Mouse (Mus musculus) kidney, postnatal 0 days (tissue): ENCODE results near the gene Brd3. TPM values are rescaled to one million over a fixed set of nuclear protein-coding genes. Genes with fewer than 3 reads are reported as not detected.
A peak's percentile ranks its signal among the peaks of the same experiment; 100 is the strongest.

Source experiments
- ATAC-seq: fragments of 200-750 bp; cut with Nextera tagmentation; replicated peaks from 2 replicates; pipeline ENCODE4 v1.8.0; 2017; ENCODE audit warnings: low read depth, moderate number of reproducible peaks, moderate TSS enrichment, moderate library complexity; ENCODE audit not compliant: low FRiP score
- DNase-seq: peaks from one replicate; pipeline ENCODE4 v3.0.0-alpha.2; 2016; ENCODE audit warnings: low spot score
- H3K27ac ChIP-seq: fragments of 300-500 bp; sonication (generic); 2 replicates; pipeline ENCODE4 v1.5.1; 2014; ENCODE audit warnings: mild to moderate bottlenecking
- H3K27me3 ChIP-seq: fragments of 300-500 bp; sonication (generic); 2 replicates; pipeline ENCODE4 v1.6.1; 2014; ENCODE audit warnings: low read length, mixed read lengths; ENCODE audit not compliant: insufficient read depth
- H3K36me3 ChIP-seq: fragments of 300-500 bp; sonication (generic); 2 replicates; pipeline ENCODE4 v1.6.1; 2014; ENCODE audit warnings: low read length, mixed read lengths; ENCODE audit not compliant: insufficient read depth
- H3K4me1 ChIP-seq: fragments of 300-500 bp; sonication (generic); replicated peaks from 2 replicates; pipeline ENCODE4 v1.6.1; 2014; ENCODE audit warnings: antibody characterized with exemption, low read length, mixed read lengths; ENCODE audit not compliant: insufficient read depth
- H3K4me2 ChIP-seq: fragments of 300-500 bp; sonication (generic); 2 replicates; pipeline ENCODE4 v1.6.1; 2014; ENCODE audit warnings: mild to moderate bottlenecking, low read length, moderate library complexity, mixed read lengths
- H3K4me3 ChIP-seq: fragments of 300-500 bp; sonication (generic); replicated peaks from 2 replicates; pipeline ENCODE4 v1.5.1; 2014; ENCODE audit warnings: low read depth, low read length
- H3K9ac ChIP-seq: fragments of 300-500 bp; sonication (generic); 2 replicates; pipeline ENCODE4 v1.6.1; 2014; ENCODE audit warnings: low read depth, low read length
- H3K9me3 ChIP-seq: fragments of 300-500 bp; sonication (generic); replicated peaks from 2 replicates; pipeline ENCODE4 v1.6.1; 2016; ENCODE audit warnings: low read length, inconsistent platforms, mixed read lengths
- CTCF ChIP-seq: IDR thresholded peaks from 2 replicates; pipeline ENCODE4 v1.5.1; 2016; ENCODE audit warnings: antibody characterized with exemption, low read depth, mild to moderate bottlenecking, moderate library complexity
- WGBS: fragments of 180-500 bp; shearing (Covaris S2); extraction: QIAGEN DNeasy Blood & Tissue Kit; methylation state at CpG from one replicate; pipeline ENCODE4 v1.1.7; 2014; 5-methylcytosine and 5-hydroxymethylcytosine counted together
- polyA plus RNA-seq: library from polyadenylated mRNA; unstranded; fragments of >200 nt; fragmentation: Nextera tagmentation; extraction: Ambion mirVana; gene quantifications from 2 replicates; pipeline ENCODE4 v1.2.1, GENCODE M21; 2015

Gene Brd3
- polyA plus RNA-seq, 1 experiment from 2014 or later, result 91.4 TPM

DNA sequence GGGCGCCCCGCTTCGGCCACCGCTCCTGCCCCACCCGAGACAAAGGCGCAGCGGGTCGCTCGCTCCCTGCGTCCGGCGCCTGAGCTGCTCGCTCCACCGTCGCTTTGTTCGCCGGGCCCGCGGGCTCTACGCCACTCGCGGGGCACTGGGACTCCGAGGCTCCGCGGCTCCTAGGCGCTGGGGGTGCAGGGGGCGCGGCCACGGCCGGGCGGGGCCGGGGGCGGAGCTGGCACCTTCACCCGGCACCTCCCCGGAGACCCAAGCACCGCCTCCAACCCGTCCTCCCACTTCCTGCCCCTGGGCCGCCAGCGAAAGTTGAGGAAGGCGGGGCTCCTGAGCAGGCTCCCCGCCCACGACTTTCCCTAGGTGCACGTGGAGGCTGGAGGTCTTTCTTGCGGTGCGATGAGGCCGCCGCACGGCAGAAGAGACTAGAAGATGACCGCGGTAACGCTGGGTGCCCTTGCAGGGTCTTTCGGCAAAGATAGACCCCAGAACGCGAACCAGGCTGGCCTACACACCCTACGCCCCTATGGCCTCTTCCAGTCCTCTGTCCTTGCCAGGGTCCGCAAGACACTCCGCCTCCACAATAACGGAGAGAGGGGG, 80.5 kb downstream of the Brd3 start, which contains the start of gene Vav2:
Vav2 (minus strand) TSS at position 179 of the 603 bp plus-strand sequence.
- Histone ChIP-seq H3K4me2 (peak within 1 kb of the TSS; percentile 87), H3K4me1 (0 out of 2 replicates have a peak, but pooled peaks cover 11% of the 10 kb centered on the region), H3K4me3 (peak within 1 kb of the TSS; percentile 77), H3K9me3 (no peaks in the 10 kb centered on the region), H3K27me3 (no peaks in the 10 kb centered on the region), H3K27ac (peak within 1 kb of the TSS; percentile 82), H3K36me3 (no peaks in the 10 kb centered on the region), H3K9ac (peak within 1 kb of the TSS; percentile 80)
- TF ChIP-seq CTCF, result peak; percentile 14; the same call in 1 of the 2 replicates
- peak; percentile 98 for DNase-seq
- WGBS, result under 1% methylated on average over 55 of the region's 58 CpGs
- peak; percentile 91 for ATAC-seq

DNA sequence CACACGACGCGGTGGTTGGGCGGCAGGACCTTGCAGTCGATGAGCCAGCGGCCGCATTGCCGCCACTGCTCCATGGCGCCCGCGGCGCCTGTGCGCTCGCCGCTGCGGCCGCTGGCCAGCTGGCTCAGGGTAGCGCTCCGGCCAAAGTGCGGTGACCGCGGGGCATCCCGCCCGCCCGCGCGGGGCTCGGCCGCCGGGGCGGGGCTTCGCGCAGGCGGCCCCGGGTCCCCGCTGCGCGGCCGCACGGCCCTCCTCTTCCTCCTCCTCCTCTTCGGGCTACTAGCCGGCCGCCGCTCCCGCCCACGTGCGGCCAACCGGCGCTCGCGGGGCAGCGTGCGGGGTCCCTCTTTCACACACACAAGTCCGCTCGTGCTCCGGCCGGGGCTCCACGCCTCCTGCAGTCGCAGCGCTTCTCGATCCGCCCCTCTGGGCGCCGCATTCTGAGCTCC, 81.0 kb downstream of the Brd3 start:
- no peaks in the 10 kb centered on the region for H3K27me3 ChIP-seq
- ATAC-seq (peak; percentile 37), DNase-seq (no peak)
- TF ChIP-seq CTCF, result no peak
- under 1% methylated on average over 64 of the region's 64 CpGs for WGBS
- H3K36me3 ChIP-seq, result no peaks in the 10 kb centered on the region
- 0 out of 2 replicates have a peak, but pooled peaks cover 15% of the 10 kb centered on the region for H3K4me1 ChIP-seq
- H3K9me3 ChIP-seq, result no peaks in the 10 kb centered on the region
- H3K4me3 ChIP-seq, result peak overlapping the region; percentile 77
- peak overlapping the region; percentile 87 for H3K4me2 ChIP-seq
- H3K27ac ChIP-seq, result peak overlapping the region; percentile 82
- H3K9ac ChIP-seq, result peak overlapping the region; percentile 80

DNA sequence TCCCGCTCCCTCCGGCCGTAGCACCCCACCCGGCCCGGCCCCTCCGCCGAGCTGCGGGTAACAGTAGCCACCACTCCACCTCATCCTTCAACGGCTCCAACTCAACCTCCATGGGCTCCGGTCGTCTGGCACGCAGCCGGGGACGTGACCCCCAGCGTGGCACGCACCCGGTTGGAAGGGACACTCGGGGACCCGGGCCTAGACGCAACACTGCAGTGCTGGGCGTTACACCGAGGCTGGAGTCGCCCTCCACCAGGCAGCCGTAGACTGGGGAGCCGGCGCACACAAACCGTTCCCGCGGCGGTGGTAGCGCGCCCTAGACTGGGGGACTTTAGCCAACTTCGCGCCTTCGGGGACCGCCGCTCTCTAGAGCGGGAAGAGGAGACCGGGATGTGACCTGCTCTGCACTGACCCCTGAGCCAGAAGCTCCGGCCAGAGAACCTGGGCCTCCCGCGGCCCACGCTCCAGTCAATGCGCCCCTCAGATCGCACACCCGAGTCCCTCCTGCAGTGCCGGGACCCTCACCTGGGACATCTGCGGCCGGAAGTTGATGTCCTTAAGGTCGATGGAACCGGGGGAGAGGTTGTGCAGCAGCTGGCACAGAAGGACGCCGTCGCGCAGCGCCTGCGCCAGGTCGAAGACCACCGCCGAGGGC, 81.6 kb downstream of the Brd3 start:
- peak; percentile 29 for ATAC-seq
- Histone ChIP-seq H3K4me1 (0 out of 2 replicates have a peak, but pooled peaks cover 15% of the 10 kb centered on the region), H3K27ac (peak overlapping the region; percentile 82), H3K4me3 (peak overlapping the region; percentile 77), H3K9me3 (no peaks in the 10 kb centered on the region), H3K9ac (peak overlapping the region; percentile 80), H3K27me3 (no peaks in the 10 kb centered on the region), H3K36me3 (no peaks in the 10 kb centered on the region), H3K4me2 (peak overlapping the region; percentile 87)
- DNase-seq, result peak; percentile 58
- TF ChIP-seq CTCF, result no peak
- under 1% methylated on average over 59 of the region's 60 CpGs for WGBS

DNA sequence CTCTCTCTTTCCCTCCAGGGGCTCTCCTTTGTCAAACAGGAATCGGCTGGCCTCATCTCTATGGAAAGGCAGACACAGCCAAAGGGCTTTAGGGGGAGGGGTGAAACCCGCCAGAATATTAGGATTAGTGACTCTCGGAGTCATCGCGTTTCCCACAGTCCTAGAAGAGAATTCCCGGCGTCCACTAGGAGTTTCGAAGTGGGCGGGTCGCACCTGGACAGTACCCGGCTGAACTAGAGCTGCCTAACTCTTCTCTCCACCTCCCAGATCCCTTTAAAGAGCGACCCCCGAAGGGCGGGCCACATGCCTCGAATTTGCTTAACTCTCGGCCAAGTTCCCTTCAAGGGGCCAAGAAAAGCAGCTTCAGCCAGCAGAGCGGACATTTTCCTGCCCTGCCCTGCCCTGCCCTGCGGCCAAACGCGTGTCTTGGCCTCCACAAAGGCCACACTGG, 82.3 kb downstream of the Brd3 start:
- no peaks in the 10 kb centered on the region for H3K27me3 ChIP-seq
- 0 out of 2 replicates have a peak, but pooled peaks cover 15% of the 10 kb centered on the region for H3K4me1 ChIP-seq
- peak overlapping the region; percentile 82 for H3K27ac ChIP-seq
- peak overlapping the region; percentile 87 for H3K4me2 ChIP-seq
- DNase-seq (peak; percentile 78), ATAC-seq (no peak)
- H3K9me3 ChIP-seq, result no peaks in the 10 kb centered on the region
- TF ChIP-seq CTCF, result no peak
- peak overlapping the region; percentile 77 for H3K4me3 ChIP-seq
- under 1% methylated on average over 20 of the region's 20 CpGs for WGBS
- H3K36me3 ChIP-seq, result no peaks in the 10 kb centered on the region
- peak overlapping the region; percentile 80; the same call in 1 of the 2 replicates for H3K9ac ChIP-seq

DNA sequence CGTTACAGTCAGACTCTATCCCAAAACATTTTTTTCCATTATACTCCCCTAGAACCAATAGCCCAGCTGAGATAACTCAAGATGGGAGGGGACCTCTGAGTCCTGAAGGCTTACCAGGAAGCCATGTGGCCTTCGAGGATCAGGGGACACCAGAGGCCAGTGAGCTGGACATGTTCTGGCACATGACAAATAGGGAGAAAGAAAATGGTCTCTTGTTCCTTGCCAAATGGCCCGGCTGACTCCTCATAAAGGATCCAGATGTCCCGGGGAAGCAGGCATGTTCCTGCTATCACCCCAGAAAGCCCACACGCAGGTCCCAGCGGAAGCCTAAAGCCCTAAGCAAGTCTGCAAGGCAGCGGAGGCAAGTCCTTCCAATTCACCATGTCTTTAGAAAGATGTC, 83.9 kb downstream of the Brd3 start:
- Histone ChIP-seq H3K27me3 (no peaks in the 10 kb centered on the region), H3K9ac (no peak overlapping the region), H3K9me3 (no peaks in the 10 kb centered on the region), H3K4me2 (peak overlapping the region; percentile 14; the same call in 1 of the 2 replicates), H3K27ac (0 out of 2 replicates have a peak overlapping the region, but pooled peaks have one; percentile 2), H3K4me3 (no peak overlapping the region), H3K36me3 (no peaks in the 10 kb centered on the region), H3K4me1 (peaks cover 23% of the 10 kb centered on the region; the same call in 1 of the 2 replicates)
- no peak for TF ChIP-seq CTCF
- DNase-seq, result peak; percentile 81
- ATAC-seq, result no peak
- 62% methylated on average over 7 of the region's 7 CpGs for WGBS

DNA sequence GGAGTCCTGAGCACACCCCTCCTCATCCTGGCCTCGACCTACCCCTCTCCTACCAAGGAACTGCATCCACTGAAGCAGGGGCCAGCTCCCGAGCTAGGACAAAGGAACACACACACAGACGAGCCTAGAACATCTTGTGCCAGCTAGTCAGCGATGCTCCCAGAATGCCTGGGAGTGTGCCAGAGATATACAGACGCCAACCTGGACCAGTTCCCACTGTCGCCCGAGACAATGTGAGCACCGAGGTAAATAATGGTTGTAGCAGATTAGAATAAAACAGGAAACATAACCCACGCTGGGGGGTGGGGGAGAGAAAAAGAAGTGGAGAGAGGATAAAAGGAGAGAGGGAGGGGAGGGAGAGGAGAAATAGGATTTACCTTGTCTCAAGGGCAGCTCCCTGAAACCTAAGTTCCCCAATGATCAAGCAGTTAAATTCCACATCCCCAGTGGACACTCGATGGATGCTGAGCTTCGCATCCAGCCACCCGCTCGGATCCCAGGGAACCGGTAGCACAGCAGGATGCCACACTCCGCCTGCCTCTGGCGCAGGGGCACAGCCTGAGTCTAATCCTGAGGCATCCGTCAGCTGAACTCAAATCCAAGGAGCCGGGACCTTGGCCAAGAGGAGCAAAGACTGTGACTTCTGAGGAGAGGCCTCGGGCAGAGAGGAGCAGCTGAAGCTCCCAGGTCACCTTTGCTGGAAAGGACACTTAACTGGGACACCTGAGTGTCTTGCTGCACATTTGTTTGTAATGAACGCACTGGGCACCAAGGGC, 86.0 kb downstream of the Brd3 start:
- Histone ChIP-seq H3K4me1 (peaks cover 27% of the 10 kb centered on the region), H3K36me3 (no peaks in the 10 kb centered on the region), H3K9me3 (no peaks in the 10 kb centered on the region), H3K9ac (no peak overlapping the region), H3K27ac (no peak overlapping the region), H3K4me3 (no peak overlapping the region), H3K27me3 (no peaks in the 10 kb centered on the region), H3K4me2 (no peak overlapping the region)
- ATAC-seq, result no peak
- no peak for TF ChIP-seq CTCF
- WGBS, result 73% methylated on average over 20 of the region's 20 CpGs
- DNase-seq, result no peak
